Mouse (Mus musculus) kidney, postnatal 25 days (tissue): ENCODE results near the gene Fgf14.
"Not testable (repeated sequence)": the region's sequence is repeated elsewhere in the genome, so short reads cannot be mapped to it uniquely, and the experiment has no call there.

ENCODE experiments used
- DNase-seq, 2 experiments: peaks; one replicate each; pipeline ENCODE4 v3.0.0; 2021; ENCODE audit warnings: mixed read lengths in 2 of 2

Fgf14 gene

DNA sequence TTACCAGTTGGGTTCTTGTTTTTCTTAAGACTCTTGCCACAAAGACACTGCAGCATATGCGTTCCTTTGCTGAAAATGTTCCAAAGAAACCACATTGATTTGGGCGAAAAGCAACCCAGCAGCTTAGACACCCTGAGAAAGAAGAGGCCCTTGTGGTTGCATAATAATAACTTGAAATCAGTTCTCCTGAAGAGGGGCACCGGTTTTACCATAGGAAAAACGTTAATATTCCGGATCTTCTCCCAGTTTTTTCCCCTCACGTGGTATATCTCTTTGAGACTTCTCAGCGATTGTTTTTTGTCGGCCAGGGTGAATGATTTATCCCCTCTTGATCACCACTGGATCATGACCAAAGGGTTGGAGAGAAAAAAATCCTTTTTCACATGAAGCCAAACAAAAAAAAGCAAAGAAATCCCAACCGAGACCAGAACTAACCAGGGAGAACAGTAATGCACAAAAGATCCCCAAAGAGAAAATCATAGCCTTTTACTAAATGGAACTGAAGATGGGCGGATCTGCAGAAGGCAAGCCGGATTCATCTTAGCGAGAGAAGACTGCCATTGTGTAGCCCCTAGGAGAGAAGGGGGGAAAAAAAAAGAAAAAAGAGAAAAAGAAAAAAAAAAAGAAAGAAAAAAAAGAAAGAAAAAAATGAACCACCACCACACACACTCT, at the start of gene Fgf14:
TSS of gene Fgf14 (minus strand) at position 622 of the 672 bp plus-strand sequence.
- no peak for DNase-seq

DNA sequence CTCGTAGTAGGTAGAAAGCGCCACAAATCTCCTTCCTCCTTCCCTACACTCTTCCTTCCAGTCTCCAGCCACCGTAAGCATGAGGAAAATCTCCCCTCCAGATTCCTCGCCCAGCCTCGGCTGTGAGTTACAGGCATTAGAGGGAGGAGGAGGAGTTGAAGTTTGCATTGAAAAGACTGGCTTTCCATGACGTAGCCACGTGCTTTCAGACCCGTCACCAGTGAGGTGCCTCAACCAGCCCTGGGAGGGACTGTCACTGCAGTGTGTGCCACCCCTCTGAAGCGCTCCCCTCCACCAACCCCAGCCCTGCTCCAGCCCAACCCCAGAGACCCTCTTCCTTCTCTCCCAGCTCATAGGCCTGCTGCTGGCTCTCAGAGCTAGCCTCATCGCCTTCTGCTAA, 452 bp upstream of the Fgf14 start:
- no peak for DNase-seq

DNA sequence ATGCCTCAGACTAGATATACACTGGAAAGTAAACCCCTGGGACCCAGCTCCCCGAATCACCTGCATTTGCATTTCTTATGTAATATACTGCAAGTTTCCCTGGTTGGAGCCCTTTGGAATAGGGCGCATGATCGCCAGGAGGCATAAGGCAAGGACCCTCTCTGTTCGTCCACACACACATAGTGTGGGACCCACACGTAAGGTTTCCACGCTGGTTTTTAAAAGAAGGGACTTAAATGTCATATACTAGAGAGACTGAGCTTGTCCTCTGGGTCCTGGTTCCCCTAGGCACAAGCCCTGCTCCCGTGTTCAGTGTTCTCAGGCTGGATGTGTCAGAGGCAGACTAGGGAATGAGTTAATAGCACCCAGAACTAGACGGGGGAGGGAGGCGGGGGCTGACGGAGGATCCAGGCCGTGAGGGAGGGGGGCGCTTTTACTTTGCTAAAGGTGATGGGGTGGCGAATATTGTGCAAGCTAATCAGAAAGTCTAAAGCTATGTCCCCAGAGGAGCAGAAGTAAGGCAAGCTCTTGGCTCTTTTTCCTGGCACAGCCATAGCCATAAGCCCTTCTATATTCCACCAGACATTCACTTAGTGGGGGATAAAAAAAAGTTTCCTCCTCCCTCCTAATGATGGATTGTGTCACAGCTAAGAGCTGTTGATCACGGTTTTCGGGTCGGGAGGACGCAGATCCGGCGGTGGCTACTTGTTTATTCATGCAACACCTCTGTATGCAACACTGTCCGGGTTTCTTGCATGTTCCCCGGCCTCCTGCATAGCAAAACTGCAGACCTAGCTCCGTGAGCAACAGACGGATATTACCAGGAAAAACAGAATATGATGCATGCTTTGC, 1.0 kb downstream of the Fgf14 start:
- DNase-seq, result no peak

DNA sequence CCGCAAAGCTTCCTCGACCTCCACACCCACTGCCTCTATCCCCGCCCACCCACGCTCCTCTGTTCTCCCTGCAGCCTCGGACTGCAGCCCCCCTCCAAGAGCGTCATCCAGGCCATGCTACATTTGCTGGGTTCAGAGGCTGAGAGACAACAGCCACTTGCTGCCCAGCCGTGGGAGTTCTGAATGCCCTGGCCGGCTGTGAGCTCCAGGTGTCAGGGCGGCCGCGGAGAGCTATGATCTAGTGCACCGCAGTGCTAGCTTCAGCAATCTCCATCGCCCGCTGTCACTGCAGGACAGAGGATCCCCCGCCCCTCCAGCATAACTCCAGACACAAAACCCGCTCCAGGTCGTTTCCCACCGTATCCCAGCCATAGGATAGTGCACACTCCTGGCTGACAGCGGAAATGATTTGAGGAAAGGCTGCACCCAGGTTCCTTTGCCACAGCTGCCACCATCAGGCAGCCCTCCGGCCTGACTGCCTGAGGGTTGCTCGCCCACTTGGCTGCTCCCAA, 1.7 kb downstream of the Fgf14 start:
- DNase-seq, result peak in 1 of 2 experiments; percentile 26

DNA sequence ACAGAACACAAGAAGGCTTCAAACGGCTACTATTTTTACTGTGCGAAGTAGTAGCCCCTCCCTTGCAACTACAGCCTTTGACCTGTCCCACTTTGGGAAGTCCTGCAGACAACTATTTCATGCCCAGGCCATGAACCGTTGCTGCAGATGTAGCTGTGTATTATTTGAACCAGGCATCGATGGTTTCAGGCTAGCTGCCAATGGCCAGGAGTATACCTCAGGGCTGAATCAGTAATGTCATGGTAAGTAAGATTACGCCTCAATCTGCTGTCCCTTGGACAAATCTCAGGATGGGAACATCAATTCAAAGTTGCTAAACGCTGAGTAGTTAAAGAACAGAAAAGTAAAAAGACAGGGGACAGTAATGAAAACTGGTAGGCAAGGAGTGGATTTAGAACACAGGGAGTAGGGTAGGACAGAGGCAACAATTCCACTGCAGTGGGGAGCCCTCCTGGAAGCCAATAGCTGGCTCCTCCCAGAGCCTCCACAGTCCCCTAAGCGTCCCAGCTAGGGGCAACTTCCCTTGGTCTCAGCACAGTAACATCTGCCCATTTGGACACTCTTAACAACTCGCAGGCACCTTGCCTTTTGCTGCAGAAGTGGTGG, 2.3 kb downstream of the Fgf14 start:
- peak in 1 of 2 experiments; percentile 29 for DNase-seq

- DNase-seq, result peak in 1 of 2 experiments; percentile 39
These were observed 7.2 kb downstream of the Fgf14 start for GRCm38 (mm10) chr14:124669739-124670138.

DNA sequence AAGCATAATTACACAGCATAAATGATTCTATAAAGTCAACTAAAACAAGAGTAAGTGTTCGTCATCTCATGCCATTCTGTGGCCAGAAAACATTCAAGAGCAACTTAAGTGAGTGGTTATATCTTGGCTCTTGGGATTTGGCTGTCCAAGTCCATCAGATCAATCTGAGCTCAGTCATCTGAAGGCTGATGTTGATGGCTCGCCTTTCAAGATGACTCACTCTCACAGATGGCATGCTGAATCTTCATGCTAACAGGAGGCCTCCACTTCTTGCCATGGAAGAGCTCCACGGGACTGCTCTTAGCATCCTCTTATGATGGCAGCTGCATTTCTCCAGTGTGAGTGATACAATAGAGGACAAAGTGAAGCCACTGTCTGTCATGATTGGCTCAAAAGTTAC, 34.1 kb downstream of the Fgf14 start:
- DNase-seq, result no peak

DNA sequence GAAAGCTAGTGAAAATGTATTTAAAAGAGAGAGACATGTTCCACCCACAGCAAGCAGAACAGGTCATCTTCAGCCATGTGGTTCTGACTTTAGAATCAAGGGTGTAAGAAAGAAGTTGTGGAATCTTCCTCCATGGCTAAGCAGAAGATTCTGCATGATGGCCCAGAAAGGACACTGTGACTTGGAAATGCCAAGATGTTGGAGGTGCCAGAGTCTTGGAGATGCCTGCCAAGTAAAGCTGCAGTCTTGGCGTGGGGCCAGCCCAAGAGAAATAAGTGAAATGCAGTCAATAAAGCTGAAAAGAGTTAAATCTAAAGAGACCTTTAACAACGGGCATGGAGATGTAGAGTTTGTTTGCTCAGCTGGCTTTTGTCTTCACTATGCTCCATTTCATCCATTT, 42.0 kb downstream of the Fgf14 start:
- DNase-seq, result peak; percentile 2 to 35

DNA sequence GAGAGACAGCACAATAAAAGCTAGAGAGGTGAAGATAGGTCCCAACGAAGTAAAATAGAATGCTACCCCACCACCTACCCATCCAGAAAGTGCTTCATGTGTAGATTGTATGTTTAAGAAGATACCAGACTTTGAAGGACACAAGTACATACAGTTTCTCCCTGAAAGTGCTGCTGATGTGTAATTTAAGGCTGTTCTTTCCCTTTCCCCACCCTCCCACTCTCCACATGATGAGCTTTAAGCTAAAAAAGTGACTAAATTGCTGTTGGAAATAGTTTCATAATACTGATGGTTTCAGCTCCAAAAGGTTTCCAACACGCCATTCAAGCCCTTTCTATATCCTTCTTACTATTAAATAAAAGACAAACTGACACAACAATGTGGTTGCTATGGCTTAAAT, 63.5 kb downstream of the Fgf14 start:
- no peak for DNase-seq

- DNase-seq, result no peak
These were observed 70.8 kb downstream of the Fgf14 start for GRCm38 (mm10) chr14:124606036-124606711.

DNA sequence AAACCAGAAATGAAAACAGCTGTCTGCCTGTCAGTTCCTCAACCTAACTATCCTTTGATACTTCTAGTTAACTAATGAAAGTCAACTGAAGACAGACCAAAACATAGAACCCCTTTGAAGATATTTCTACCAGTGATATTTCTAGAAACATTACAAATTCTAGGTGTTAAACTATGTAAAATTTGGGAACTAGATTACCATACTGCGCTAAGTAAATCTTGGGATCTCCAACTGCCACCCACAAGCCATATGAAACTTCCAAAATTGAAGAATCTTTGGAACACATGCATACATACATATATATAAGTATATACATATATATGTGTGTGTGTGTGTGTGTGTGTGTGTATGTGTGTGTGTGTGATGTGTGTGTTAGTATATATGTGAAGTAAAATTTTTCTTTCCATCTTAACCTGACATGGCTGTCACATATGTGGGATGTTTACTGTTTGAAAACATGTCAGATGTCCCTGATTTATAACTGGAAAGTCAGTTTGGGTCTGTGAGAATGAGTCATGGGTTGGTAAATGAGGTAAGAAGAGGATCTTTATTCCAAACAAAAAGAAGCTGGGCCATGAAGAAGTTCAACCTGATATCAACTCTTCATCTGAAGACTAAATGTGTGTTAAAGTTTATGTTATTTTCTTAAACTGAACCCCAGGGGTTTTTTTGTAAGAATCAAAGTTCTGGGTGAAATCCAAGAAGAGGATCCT, 71.7 kb downstream of the Fgf14 start:
- DNase-seq, result no peak

GRCm38 (mm10) chr14:124576571-124576970, 100.4 kb downstream of the Fgf14 start:
- no peak for DNase-seq

DNA sequence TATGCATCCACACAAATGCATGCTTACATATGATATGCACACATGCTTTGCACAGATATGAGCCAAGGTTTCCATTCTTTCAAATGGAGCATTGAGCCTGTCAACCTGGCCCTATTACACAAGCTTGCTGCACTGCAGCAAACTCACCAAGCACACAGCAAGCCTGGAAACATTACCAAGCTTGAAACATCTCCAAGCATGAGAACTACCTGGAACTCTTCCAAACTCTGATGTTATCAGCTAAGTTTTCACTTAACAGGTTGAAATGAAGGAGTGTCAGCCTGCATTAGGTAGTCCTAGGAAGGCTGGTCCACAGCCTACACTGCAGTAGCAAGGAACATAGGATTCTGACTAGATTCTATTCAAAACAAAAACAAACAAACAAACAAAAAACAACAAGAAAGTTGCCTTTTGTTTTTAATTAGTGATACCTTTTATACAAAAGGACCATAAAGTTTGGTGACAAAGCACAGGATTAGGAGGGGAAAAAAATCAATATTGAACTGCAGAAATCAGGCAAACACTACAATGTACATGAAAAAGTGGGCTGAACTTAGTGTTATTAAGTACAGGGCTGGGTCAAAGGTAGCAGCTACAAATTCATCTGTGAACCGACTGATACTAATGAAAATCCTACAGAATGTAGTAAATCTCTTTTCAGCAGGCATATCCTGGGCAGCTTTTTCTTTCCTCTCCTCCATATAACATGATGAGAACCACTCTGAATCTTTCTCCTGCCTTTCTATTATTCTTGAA, 101.6 kb downstream of the Fgf14 start:
- no peak for DNase-seq

DNA sequence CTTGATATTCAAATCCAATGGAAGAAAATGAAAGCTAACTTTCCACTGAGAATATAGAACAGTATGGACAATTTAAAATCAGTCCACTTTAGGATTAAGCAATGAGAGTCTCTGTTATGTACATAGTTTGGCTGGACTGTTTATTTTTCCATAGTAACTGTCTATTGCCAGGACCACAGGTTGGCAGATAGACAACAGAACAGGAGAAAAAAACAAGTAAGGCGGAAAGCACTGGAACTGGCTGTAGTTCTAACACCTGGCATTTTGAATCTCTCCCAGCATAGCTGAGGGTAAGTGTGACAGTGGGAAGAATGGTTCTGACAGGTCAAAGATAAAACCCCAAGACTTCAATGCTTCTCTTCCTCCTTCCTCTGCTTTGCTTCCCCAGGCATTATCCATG, 110.5 kb downstream of the Fgf14 start:
- DNase-seq, result no peak

DNA sequence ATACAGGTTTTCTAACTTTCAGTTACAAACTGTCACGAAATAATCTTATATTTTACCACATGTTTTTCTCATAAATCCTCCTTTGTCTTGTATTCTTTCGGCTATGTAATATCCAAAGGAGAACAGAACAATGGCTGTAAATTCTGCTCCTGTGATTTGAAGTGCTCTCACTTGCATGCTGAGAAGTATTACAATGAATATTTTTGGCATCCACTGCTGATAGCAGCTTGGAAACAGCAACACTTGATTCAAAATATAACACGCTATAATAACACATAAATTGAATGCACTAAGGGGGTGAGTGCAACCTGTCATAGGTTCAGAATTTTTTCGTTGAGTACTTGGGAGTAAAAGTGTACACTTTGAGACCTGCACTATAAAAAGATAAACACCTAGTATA, 115.4 kb downstream of the Fgf14 start:
- no peak for DNase-seq

GRCm38 (mm10) chr14:124536106-124536505, 140.8 kb downstream of the Fgf14 start:
- DNase-seq, result no peak

- DNase-seq, result not testable (repeated sequence)
These were observed 141.6 kb downstream of the Fgf14 start for GRCm38 (mm10) chr14:124535376-124535775.

DNA sequence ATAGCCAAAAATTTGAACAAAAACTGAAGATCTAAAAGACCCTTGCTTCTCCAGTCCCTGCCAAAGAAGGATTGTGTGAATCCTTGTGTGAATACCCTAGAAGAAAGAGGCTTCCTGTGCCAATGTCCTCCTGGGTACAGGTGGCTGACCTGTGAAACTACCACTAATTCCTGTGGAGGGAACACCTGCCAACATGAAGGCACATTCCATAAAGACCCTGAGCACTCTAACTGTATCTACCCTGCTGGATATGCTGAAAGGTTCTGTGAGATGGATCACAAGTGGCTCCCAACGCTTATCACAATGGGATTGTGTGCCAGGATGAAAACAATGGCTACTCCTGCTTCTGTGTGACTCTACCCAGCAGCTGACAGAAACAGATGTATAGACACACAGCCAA, 144.9 kb downstream of the Fgf14 start:
- no peak for DNase-seq

GRCm38 (mm10) chr14:124512009-124512408, 164.9 kb downstream of the Fgf14 start:
- no peak for DNase-seq

DNA sequence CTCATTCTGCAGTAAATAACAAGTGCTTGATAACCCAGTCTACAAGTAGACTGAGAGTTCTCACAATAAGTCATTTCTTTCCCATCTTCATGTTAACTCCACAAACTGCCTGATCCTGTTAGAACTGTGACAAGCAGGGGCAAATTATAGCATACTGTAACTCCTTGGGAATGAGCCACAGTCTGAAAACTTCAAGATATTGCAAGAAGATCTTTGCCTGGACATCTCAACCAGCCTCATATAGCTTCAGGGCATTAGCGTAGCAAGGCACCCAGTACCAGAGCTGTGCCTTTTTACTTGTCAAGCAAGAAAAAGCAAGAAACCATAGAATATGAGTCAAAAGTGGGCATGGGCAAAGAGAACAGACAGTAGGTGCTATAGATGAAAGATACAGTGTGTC, 188.0 kb downstream of the Fgf14 start:
- no peak for DNase-seq

DNA sequence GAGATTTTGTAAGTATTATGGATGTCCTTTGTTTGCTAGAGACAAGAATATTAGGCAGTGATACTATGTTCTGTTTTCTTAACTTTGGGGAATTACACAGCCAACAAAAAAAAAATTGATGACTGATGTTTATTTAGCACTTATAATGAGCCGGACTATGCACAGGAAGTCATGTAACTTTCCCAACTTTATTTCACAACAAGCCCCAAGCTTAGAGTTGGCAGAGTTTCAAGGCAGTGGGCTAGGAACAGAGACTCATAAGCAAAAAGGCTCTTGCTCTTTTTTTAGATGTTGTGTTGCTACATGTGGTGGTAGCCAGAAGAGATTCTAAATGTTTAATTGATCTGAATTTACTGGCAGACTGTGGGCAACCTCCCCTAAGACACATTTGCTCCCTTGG, 191.7 kb downstream of the Fgf14 start:
- DNase-seq, result no peak
